Mouse (Mus musculus): ENCODE results near the gene Tubb2b.

DNA sequence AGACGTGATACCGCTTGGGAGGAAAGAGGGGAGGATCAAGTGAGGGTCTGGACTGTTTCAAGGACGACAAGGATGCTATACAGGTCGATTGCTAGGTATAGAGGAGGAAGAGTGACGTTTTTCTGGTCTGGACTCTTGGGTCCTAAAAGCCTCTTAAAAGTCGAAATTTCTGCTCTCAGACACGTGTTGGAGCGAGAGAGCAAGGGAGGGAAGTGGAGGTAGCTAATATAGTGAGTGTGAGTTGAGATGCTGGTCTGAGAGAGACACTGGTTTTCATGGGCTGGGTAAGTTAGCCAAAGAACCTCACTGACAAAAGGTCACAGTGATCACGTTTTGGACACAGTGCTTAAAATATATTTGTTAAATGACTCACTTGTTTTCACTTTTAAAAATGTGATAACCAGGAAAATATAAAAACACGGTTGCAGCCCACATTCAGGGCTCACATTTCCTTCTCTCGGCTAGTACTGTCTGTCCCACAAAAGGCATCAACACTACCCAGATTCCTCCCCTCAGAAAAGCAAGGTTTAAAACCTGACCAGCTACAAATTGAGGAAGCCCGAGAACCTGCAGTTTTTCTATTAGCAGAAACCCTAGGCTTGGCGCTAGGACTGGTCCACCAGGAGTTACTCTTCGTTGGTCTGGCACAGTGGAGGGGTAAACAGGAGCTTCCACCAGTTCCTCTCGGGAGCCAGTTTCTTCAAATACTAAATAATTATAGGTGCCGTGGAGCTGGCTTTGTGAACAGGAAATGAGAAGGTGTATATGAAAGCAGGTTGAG, 51.6 kb downstream of the Tubb2b start:
- no peak for TF ChIP-seq POLR2A (IDR thresholded peaks at IDR 0.05; ENCODE audit: borderline replicate concordance, extremely low read depth, low read depth, low read length)
- no peak for TF ChIP-seq CTCF (IDR thresholded peaks at IDR 0.05; ENCODE audit: insufficient read depth, low read length)
